Mouse (Mus musculus): ENCODE measurements around the gene Fopnl. TPM values are rescaled to one million over a fixed set of nuclear protein-coding genes. Genes with fewer than 3 reads are reported as not detected.

The Fopnl gene
- 118 TPM for polyA plus RNA-seq (2017; shearing (Covaris generic))

GRCm38 (mm10) chr16:14316884-14317876 lies at the start of gene Fopnl:
Gene Fopnl, minus strand, starts transcription at chr16:14317405.

GRCm38 (mm10) chr16:14361362-14362098 lies 44.3 kb upstream of the Fopnl start, which contains the start of gene Abcc1:
Gene Abcc1, plus strand, starts transcription at chr16:14361558.

GRCm38 (mm10) chr16:14291223-14291622 lies 26.0 kb downstream of the Fopnl start, which contains the start of gene Myh11:
Gene Myh11, minus strand, starts transcription at chr16:14291372.

Other genes with a start within 250 kb of the Fopnl start
- 106 TPM for gene Nde1, start 154.1 kb downstream of the Fopnl start, polyA plus RNA-seq (2017; shearing (Covaris generic))
- gene Marf1, start 154.1 kb downstream of the Fopnl start, polyA plus RNA-seq (2017; shearing (Covaris generic)) = 7.3 TPM
- 0.11 TPM for gene Myh11, start 26.0 kb downstream of the Fopnl start, polyA plus RNA-seq (2017; shearing (Covaris generic))
- 44.4 TPM for gene Abcc1, start 44.2 kb upstream of the Fopnl start, polyA plus RNA-seq (2017; shearing (Covaris generic))
- not detected for gene A630010A05Rik, start 244.9 kb upstream of the Fopnl start, polyA plus RNA-seq (2017; shearing (Covaris generic))

Data from CD4-positive, CD25-positive, alpha-beta regulatory T cell, adult 9 weeks (primary cell).